Mouse (Mus musculus) stomach, embryonic 16.5 days (tissue): ENCODE data around the gene Lekr1. TPM values are rescaled to one million over a fixed set of nuclear protein-coding genes. Genes with fewer than 3 reads are reported as not detected.

ENCODE experiments used
- ATAC-seq: fragments of 200-750 bp; cut with Nextera tagmentation; 2 replicates; pipeline ENCODE4 v1.8.0; 2017; ENCODE audit warnings: moderate number of reproducible peaks, moderate TSS enrichment; ENCODE audit not compliant: insufficient read depth, low FRiP score
- H3K27ac ChIP-seq: fragments of 300-500 bp; sonication (generic); 2 replicates; pipeline ENCODE4 v1.5.1; 2014; ENCODE audit warnings: low read length
- H3K27me3 ChIP-seq: fragments of 300-500 bp; sonication (generic); 2 replicates; pipeline ENCODE4 v1.6.1; 2014; ENCODE audit warnings: low read length, control low read depth, mixed read lengths; ENCODE audit not compliant: control insufficient read depth, insufficient read depth
- H3K36me3 ChIP-seq: fragments of 300-500 bp; sonication (generic); 2 replicates; pipeline ENCODE4 v1.6.1; 2014; ENCODE audit warnings: low read length; ENCODE audit not compliant: control insufficient read depth, insufficient read depth
- H3K4me1 ChIP-seq: fragments of 300-500 bp; sonication (generic); 2 replicates; pipeline ENCODE4 v1.6.1; 2014; ENCODE audit warnings: low read length, control low read depth, mixed read lengths; ENCODE audit not compliant: control insufficient read depth, insufficient read depth
- H3K4me2 ChIP-seq: fragments of 300-500 bp; sonication (generic); 2 replicates; pipeline ENCODE4 v1.6.1; 2014; ENCODE audit warnings: low read depth, low read length, mixed read lengths
- H3K4me3 ChIP-seq: fragments of 300-500 bp; sonication (generic); replicated peaks from 2 replicates; pipeline ENCODE4 v1.5.1; 2014; ENCODE audit warnings: mild to moderate bottlenecking, low read length
- H3K9ac ChIP-seq: fragments of 300-500 bp; sonication (generic); 2 replicates; pipeline ENCODE4 v1.6.1; 2014; ENCODE audit warnings: low read length
- H3K9me3 ChIP-seq: fragments of 300-500 bp; sonication (generic); replicated peaks from 2 replicates; pipeline ENCODE4 v1.6.1; 2016; ENCODE audit warnings: low read length, control low read depth; ENCODE audit not compliant: control insufficient read depth
- WGBS: fragments of 180-500 bp; shearing (Covaris S2); extraction: QIAGEN DNeasy Blood & Tissue Kit; methylation state at CpG from one replicate; pipeline ENCODE4 v1.1.7; 2014; 5-methylcytosine and 5-hydroxymethylcytosine counted together
- polyA plus RNA-seq: library from polyadenylated mRNA; unstranded; fragments of >200 nt; fragmentation: Nextera tagmentation; extraction: Ambion mirVana; gene quantifications from 2 replicates; pipeline ENCODE4 v1.2.1, GENCODE M21; 2015

Lekr1 gene
- polyA plus RNA-seq, 1 experiment from 2014 or later = 7.9 TPM

- no peaks in the 10 kb centered on the region for H3K36me3 ChIP-seq
- H3K27ac ChIP-seq = no peak overlapping the region
- 81% methylated on average over 10 of the region's 10 CpGs for WGBS
- H3K4me2 ChIP-seq = no peak overlapping the region
- no peak for ATAC-seq
- H3K4me3 ChIP-seq = no peak overlapping the region
- no peaks in the 10 kb centered on the region for H3K9me3 ChIP-seq
- no peaks in the 10 kb centered on the region for H3K27me3 ChIP-seq
- H3K4me1 ChIP-seq = no peaks in the 10 kb centered on the region
- H3K9ac ChIP-seq = no peak overlapping the region
Measured at GRCm38 (mm10) chr3:65844302-65844701, 178.3 kb downstream of the Lekr1 start.

- H3K4me2 ChIP-seq = no peak overlapping the region
- WGBS = 54% methylated on average over 8 of the region's 8 CpGs
- H3K4me3 ChIP-seq = no peak overlapping the region
- H3K9me3 ChIP-seq = no peaks in the 10 kb centered on the region
- no peaks in the 10 kb centered on the region for H3K36me3 ChIP-seq
- H3K4me1 ChIP-seq = no peaks in the 10 kb centered on the region
- H3K9ac ChIP-seq = no peak overlapping the region
- no peak overlapping the region for H3K27ac ChIP-seq
- ATAC-seq = 0 out of 2 replicates have a peak, but pooled peaks have one; percentile 33
- H3K27me3 ChIP-seq = no peaks in the 10 kb centered on the region
Measured at GRCm38 (mm10) chr3:65844851-65845552, 179.0 kb downstream of the Lekr1 start.

DNA sequence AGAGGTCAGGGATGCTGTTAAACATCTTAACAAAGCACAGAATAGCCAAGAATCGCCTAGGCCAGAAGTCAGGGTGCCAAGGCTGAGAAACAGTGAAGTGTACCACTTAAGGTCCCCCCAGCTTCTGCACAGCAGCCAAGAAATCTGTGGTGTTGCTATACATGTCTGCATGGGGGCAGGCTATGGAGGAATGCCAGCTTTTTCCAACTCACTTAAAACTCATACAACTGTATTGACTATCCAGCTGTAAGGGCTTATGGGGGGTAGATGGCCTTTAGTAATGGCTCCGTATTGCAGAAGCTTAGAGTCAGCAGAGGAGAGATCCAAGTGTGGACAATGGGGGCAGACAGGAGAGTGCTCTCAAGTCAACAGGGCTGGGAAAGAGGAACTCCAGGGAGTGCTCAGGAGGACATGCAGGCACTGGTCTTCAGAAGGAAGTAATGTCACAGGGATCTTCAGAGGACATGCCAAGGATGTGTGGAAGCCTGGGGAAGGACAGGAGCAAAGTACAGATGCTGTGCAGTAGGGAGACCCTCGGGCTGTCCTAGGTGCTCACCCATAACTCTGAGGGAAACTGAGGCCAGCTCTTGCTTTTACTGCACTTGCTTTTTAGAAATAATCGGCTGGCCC, 181.2 kb downstream of the Lekr1 start:
- Histone ChIP-seq H3K4me2 (no peak overlapping the region), H3K4me1 (no peaks in the 10 kb centered on the region), H3K9me3 (no peaks in the 10 kb centered on the region), H3K9ac (no peak overlapping the region), H3K27ac (no peak overlapping the region), H3K4me3 (no peak overlapping the region), H3K27me3 (no peaks in the 10 kb centered on the region), H3K36me3 (no peaks in the 10 kb centered on the region)
- no peak for ATAC-seq
- 68% methylated on average over 4 of the region's 4 CpGs for WGBS

- H3K36me3 ChIP-seq = no peaks in the 10 kb centered on the region
- H3K27ac ChIP-seq = no peak overlapping the region
Measured at GRCm38 (mm10) chr3:65853746-65854145, 187.7 kb downstream of the Lekr1 start.

DNA sequence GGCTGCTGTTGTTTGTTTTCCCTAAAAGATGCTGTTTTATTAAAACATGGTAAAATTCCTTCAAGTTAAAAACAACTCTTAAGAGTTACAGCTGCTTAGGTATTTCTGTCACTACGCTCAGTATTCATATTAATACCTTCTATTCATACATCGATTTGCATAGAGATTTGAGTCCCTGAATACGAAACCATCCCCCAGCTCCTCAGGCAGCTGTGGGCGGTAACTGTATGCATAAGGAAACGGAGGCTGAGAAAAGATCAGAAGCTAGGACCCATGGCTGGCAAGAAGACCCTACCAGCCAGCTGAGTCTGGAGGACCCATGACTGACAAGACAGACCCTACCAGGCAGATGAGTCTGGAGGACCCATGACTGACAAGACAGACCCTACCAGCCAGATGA, 189.5 kb downstream of the Lekr1 start:
- Histone ChIP-seq H3K36me3 (no peaks in the 10 kb centered on the region), H3K27ac (no peak overlapping the region), H3K9me3 (no peaks in the 10 kb centered on the region), H3K4me3 (no peak overlapping the region), H3K27me3 (no peaks in the 10 kb centered on the region; the same call in 1 of the 2 replicates), H3K4me1 (0 out of 2 replicates have a peak, but pooled peaks cover 12% of the 10 kb centered on the region), H3K9ac (no peak overlapping the region), H3K4me2 (no peak overlapping the region)
- WGBS = 86% methylated on average over 5 of the region's 5 CpGs
- ATAC-seq = no peak

More at GRCm38 (mm10) chr3:65853746-65854145, 187.7 kb downstream of the Lekr1 start:
- H3K4me1 ChIP-seq = 0 out of 2 replicates have a peak, but pooled peaks cover 7% of the 10 kb centered on the region
- H3K9ac ChIP-seq = no peak overlapping the region
- no peaks in the 10 kb centered on the region for H3K27me3 ChIP-seq
- 80% methylated on average over 5 of the region's 5 CpGs for WGBS
- no peak overlapping the region for H3K4me3 ChIP-seq
- H3K9me3 ChIP-seq = no peaks in the 10 kb centered on the region
- ATAC-seq = no peak
- H3K4me2 ChIP-seq = no peak overlapping the region

GRCm38 (mm10) chr3:65858118-65858517, 192.1 kb downstream of the Lekr1 start:
- Histone ChIP-seq H3K27ac (no peak overlapping the region), H3K4me3 (no peak overlapping the region), H3K27me3 (no peaks in the 10 kb centered on the region; the same call in 1 of the 2 replicates), H3K36me3 (no peaks in the 10 kb centered on the region), H3K9ac (no peak overlapping the region), H3K4me2 (no peak overlapping the region), H3K9me3 (no peaks in the 10 kb centered on the region), H3K4me1 (0 out of 2 replicates have a peak, but pooled peaks cover 19% of the 10 kb centered on the region)
- 51% methylated on average over 11 of the region's 11 CpGs for WGBS
- no peak for ATAC-seq

DNA sequence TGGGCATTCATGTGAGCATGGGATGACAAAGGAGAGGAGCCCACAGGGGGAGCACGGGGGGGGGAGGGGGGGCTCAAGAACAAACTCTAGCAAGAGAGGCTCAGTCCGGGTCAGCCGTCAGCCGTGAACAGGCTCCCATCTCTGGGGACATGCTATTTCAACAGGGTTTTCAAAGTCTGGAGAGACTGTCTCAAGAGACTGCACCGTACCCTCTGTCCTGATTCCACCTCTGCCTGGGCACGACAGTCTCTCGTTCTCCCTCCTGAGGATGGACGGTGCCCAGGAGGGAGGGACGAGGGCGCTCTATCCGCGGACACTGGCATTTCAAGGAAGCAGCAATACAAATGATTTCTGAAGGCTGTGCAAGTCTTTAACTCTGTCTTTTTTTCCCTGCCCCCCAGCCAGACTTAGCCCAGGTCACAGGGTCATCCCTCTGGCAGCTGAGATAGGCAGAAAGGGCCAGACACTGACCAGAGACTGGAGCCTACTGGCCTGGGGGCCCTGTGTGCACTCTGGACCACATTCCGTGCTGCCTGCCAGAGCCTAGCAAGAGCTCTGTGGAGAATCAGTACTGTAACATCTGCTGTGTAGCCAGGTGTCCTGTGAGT, 192.8 kb downstream of the Lekr1 start:
- H3K4me3 ChIP-seq = no peak overlapping the region
- no peaks in the 10 kb centered on the region for H3K36me3 ChIP-seq
- 0 out of 2 replicates have a peak overlapping the region, but pooled peaks have one; percentile 26 for H3K9ac ChIP-seq
- H3K4me1 ChIP-seq = peaks cover 25% of the 10 kb centered on the region; the same call in 1 of the 2 replicates
- H3K27ac ChIP-seq = no peak overlapping the region
- ATAC-seq = no peak
- 29% methylated on average over 13 of the region's 13 CpGs for WGBS
- no peaks in the 10 kb centered on the region for H3K9me3 ChIP-seq
- H3K27me3 ChIP-seq = no peaks in the 10 kb centered on the region; the same call in 1 of the 2 replicates
- no peak overlapping the region; the same call in 1 of the 2 replicates for H3K4me2 ChIP-seq

DNA sequence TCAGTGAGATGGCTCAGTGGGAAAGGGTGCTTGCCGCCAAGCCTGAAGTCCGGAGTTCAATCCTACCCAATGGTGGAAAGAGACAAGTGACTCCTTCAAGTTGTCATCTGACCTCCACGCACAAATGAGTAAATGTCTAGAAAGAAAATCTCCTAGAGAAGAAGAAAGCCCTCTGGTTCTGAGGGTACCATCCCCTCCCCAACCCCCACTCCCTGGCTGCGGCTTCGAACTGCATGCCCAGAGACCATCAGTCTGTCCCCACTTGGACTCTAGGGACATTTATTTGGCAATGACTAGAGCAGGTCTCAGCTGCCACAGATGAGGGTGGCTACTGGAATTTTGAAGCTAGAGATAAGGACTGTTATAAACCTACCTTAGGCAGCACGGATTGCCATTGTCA, 193.7 kb downstream of the Lekr1 start:
- peaks cover 25% of the 10 kb centered on the region; the same call in 1 of the 2 replicates for H3K4me1 ChIP-seq
- H3K9ac ChIP-seq = no peak overlapping the region
- no peak overlapping the region for H3K4me2 ChIP-seq
- H3K4me3 ChIP-seq = no peak overlapping the region
- no peak for ATAC-seq
- no peak overlapping the region for H3K27ac ChIP-seq
- WGBS = 87% methylated on average over 6 of the region's 6 CpGs
- H3K9me3 ChIP-seq = no peaks in the 10 kb centered on the region
- no peaks in the 10 kb centered on the region for H3K36me3 ChIP-seq
- H3K27me3 ChIP-seq = no peaks in the 10 kb centered on the region; the same call in 1 of the 2 replicates

DNA sequence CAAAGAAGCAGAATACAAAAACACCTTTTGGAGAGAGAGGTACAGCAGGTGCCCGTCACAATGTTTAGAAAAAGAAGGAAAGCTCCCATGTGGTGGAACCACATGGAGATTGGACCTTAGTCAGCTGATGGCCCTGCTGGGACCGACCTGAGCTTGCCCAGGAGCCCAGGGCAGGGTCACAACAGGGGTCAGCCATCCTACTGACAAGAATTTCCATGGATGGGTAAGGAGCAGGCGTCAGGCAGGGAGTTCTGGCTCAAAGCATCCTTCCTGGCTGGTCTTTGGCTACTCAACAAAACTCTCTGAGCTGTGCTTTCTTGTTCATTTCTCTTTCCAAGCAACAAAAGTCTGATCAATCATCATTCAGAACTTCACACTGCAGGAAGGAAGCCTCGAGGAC, 194.9 kb downstream of the Lekr1 start:
- no peak for ATAC-seq
- Histone ChIP-seq H3K4me3 (no peak overlapping the region), H3K27ac (no peak overlapping the region), H3K4me2 (no peak overlapping the region), H3K36me3 (no peaks in the 10 kb centered on the region), H3K4me1 (peaks cover 25% of the 10 kb centered on the region; the same call in 1 of the 2 replicates), H3K27me3 (no peaks in the 10 kb centered on the region; the same call in 1 of the 2 replicates), H3K9ac (no peak overlapping the region), H3K9me3 (no peaks in the 10 kb centered on the region)
- WGBS = 41% methylated on average over 4 of the region's 4 CpGs
